Mouse (Mus musculus): Measurements from ENCODE around the gene Nudcd3.

Nudcd3 gene

GRCm38 (mm10) chr11:6063501-6064214 lies 136.6 kb downstream of the Nudcd3 start:
- DNase-seq (ENCODE audit: low read depth, low spot score) = no peak

DNA sequence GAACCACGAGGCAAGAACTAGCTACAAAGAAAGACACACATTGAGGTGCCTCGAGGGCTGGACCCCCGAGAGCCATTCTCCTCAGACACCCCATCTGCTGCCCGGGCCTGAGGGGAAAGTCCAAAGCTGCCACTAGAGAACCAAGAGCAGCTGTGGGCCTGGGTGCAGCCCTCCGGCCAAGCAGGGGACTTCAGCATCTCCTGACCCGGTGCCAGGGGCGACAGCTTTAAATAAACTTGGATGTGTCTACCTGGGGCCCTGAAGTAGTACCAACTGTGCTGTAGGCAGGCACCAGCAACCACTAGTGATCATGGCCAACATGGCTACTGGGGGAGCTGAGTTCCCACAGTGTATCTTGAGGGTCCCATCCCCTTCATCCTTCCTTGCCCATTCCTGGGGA lies 137.2 kb downstream of the Nudcd3 start:
- DNase-seq (ENCODE audit: low read depth, low spot score) = no peak

DNA sequence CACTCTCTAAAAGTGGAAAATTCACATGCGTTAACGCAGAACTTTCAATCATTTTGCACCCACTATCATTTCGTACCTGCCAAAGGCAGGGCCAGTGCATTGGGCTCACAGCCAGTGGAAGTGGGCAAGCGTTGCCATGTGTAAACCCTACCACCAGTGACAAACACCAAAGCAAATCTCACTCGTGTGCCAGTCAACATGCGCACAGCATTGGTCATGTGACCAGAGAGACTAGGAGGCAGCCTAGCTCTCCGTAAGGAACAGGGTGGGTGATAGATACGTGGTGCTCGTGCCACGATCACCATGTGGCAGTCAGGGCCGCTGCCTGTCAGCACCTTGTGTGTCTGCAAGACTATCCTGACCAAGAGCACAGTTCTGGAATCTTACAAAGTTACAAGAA lies 137.9 kb downstream of the Nudcd3 start:
- DNase-seq (ENCODE audit: low read depth, low spot score) = no peak

- no peak for DNase-seq (ENCODE audit: low read depth, low spot score)
Measured at GRCm38 (mm10) chr11:6061891-6062290, 138.3 kb downstream of the Nudcd3 start.

GRCm38 (mm10) chr11:6059162-6059561 lies 141.1 kb downstream of the Nudcd3 start:
- DNase-seq (ENCODE audit: low read depth, low spot score) = no peak

Data from A20 (cell line).